Mouse (Mus musculus) liver, postnatal 0 days (tissue): ENCODE measurements at regions not wholly inside any gene's neighbourhood (a gene's known extent, or its start where the extent isn't known, plus 50 kb on each side); places are given as distances from the start of the nearest gene placed in this dataset.

Experiments used
- ATAC-seq: fragments of 200-750 bp; cut with Nextera tagmentation; 2 replicates; pipeline ENCODE4 v1.8.0; 2017; ENCODE audit warnings: mild to moderate bottlenecking, moderate library complexity
- DNase-seq: peaks from one replicate; pipeline ENCODE4 v3.0.0-alpha.2; 2016
- H3K27ac ChIP-seq: fragments of 300-500 bp; sonication (generic); 2 replicates; pipeline ENCODE4 v1.5.1; 2014; ENCODE audit warnings: antibody characterized with exemption, moderate library complexity, mild to moderate bottlenecking, low read depth
- H3K27me3 ChIP-seq: fragments of 300-500 bp; sonication (generic); 2 replicates; pipeline ENCODE4 v1.6.1; 2014; ENCODE audit warnings: low read length, control low read depth, mixed read lengths; ENCODE audit not compliant: insufficient read depth
- H3K36me3 ChIP-seq: fragments of 300-500 bp; sonication (generic); replicated peaks from 2 replicates; pipeline ENCODE4 v1.6.1; 2014; ENCODE audit warnings: mild to moderate bottlenecking, control low read depth, low read length, moderate library complexity, mixed read lengths; ENCODE audit not compliant: insufficient read depth
- H3K4me1 ChIP-seq: fragments of 300-500 bp; sonication (generic); 2 replicates; pipeline ENCODE4 v1.6.1; 2014; ENCODE audit warnings: antibody characterized with exemption, mild to moderate bottlenecking, control low read depth; ENCODE audit not compliant: insufficient read depth
- H3K4me2 ChIP-seq: fragments of 300-500 bp; sonication (generic); 2 replicates; pipeline ENCODE4 v1.6.1; 2014; ENCODE audit warnings: low read depth, mild to moderate bottlenecking, low read length, moderate library complexity, mixed read lengths
- H3K4me3 ChIP-seq: fragments of 300-500 bp; sonication (generic); 2 replicates; pipeline ENCODE4 v1.5.1; 2014; ENCODE audit warnings: low read depth, low read length
- H3K9ac ChIP-seq: fragments of 300-500 bp; sonication (generic); replicated peaks from 2 replicates; pipeline ENCODE4 v1.6.1; 2014; ENCODE audit warnings: mild to moderate bottlenecking, moderate library complexity
- H3K9me3 ChIP-seq: fragments of 300-500 bp; sonication (generic); 2 replicates; pipeline ENCODE4 v1.6.1; 2016; ENCODE audit warnings: mild to moderate bottlenecking, control low read depth, low read length, mixed read lengths
- CTCF ChIP-seq: sonication (generic); IDR thresholded peaks from 2 replicates; pipeline ENCODE4 v1.5.1; 2016; ENCODE audit warnings: antibody characterized with exemption, low read depth
- EP300 ChIP-seq: IDR thresholded peaks from 2 replicates; pipeline ENCODE4 v1.6.1; 2016; ENCODE audit warnings: antibody characterized with exemption, low read depth, mild to moderate bottlenecking
- WGBS: fragments of 180-500 bp; shearing (Covaris S2); extraction: QIAGEN DNeasy Blood & Tissue Kit; methylation state at CpG from one replicate; pipeline ENCODE4 v1.1.7; 2014; ENCODE audit not compliant: insufficient replicate concordance; 5-methylcytosine and 5-hydroxymethylcytosine counted together

GRCm38 (mm10) chr6:73401059-73401458 lies 68.4 kb downstream of the 4931417E11Rik start:
- DNase-seq (no peak), ATAC-seq (no peak)
- Histone ChIP-seq H3K9ac (no peak overlapping the region), H3K9me3 (no peaks in the 10 kb centered on the region), H3K27ac (no peak overlapping the region), H3K36me3 (no peaks in the 10 kb centered on the region), H3K4me1 (no peaks in the 10 kb centered on the region), H3K4me2 (no peak overlapping the region), H3K27me3 (no peaks in the 10 kb centered on the region), H3K4me3 (no peak overlapping the region)
- no peak for TF ChIP-seq EP300
- no peak for TF ChIP-seq CTCF
- 79% methylated on average over 2 of the region's 2 CpGs for WGBS

- no peak for ATAC-seq
- 58% methylated on average over 6 of the region's 6 CpGs for WGBS
These were observed 80.2 kb downstream of the 4931417E11Rik start for GRCm38 (mm10) chr6:73389301-73389700.

GRCm38 (mm10) chr6:73386261-73386660 lies 83.2 kb downstream of the 4931417E11Rik start:
- Histone ChIP-seq H3K9ac (no peak overlapping the region), H3K27me3 (no peaks in the 10 kb centered on the region), H3K9me3 (no peaks in the 10 kb centered on the region), H3K4me1 (no peaks in the 10 kb centered on the region), H3K4me2 (no peak overlapping the region), H3K27ac (no peak overlapping the region), H3K36me3 (no peaks in the 10 kb centered on the region), H3K4me3 (no peak overlapping the region)
- DNase-seq, result no peak
- TF ChIP-seq EP300 (no peak), CTCF (no peak)
- WGBS, result 68% methylated on average over 3 of the region's 3 CpGs
- no peak for ATAC-seq

More at GRCm38 (mm10) chr6:73389301-73389700, 80.2 kb downstream of the 4931417E11Rik start:
- Histone ChIP-seq H3K4me3 (no peak overlapping the region), H3K27ac (no peak overlapping the region), H3K9me3 (no peaks in the 10 kb centered on the region), H3K4me2 (no peak overlapping the region), H3K9ac (no peak overlapping the region), H3K36me3 (no peaks in the 10 kb centered on the region), H3K4me1 (no peaks in the 10 kb centered on the region), H3K27me3 (no peaks in the 10 kb centered on the region)
- DNase-seq, result no peak
- TF ChIP-seq CTCF (no peak), EP300 (no peak)

GRCm38 (mm10) chr6:73379825-73380224 lies 89.6 kb downstream of the 4931417E11Rik start:
- no peaks in the 10 kb centered on the region for H3K27me3 ChIP-seq
- ATAC-seq (no peak), DNase-seq (no peak)
- TF ChIP-seq EP300 (no peak), CTCF (no peak)
- H3K4me1 ChIP-seq, result no peaks in the 10 kb centered on the region
- 68% methylated on average over 5 of the region's 5 CpGs for WGBS
- H3K27ac ChIP-seq, result no peak overlapping the region
- H3K36me3 ChIP-seq, result no peaks in the 10 kb centered on the region
- no peaks in the 10 kb centered on the region for H3K9me3 ChIP-seq
- H3K4me2 ChIP-seq, result no peak overlapping the region
- H3K4me3 ChIP-seq, result no peak overlapping the region
- H3K9ac ChIP-seq, result no peak overlapping the region

- no peaks in the 10 kb centered on the region for H3K4me1 ChIP-seq
- TF ChIP-seq EP300 (no peak), CTCF (no peak)
- no peak overlapping the region for H3K4me2 ChIP-seq
- DNase-seq (no peak), ATAC-seq (no peak)
- H3K27me3 ChIP-seq, result no peaks in the 10 kb centered on the region
- no peaks in the 10 kb centered on the region for H3K36me3 ChIP-seq
- no peak overlapping the region for H3K9ac ChIP-seq
- H3K4me3 ChIP-seq, result no peak overlapping the region
- no peaks in the 10 kb centered on the region for H3K9me3 ChIP-seq
- no peak overlapping the region for H3K27ac ChIP-seq
- 78% methylated on average over 8 of the region's 8 CpGs for WGBS
These were observed 91.6 kb downstream of the 4931417E11Rik start for GRCm38 (mm10) chr6:73377884-73378283.

GRCm38 (mm10) chr6:73376291-73376690 lies 93.2 kb downstream of the 4931417E11Rik start:
- DNase-seq, result no peak
- Histone ChIP-seq H3K27ac (no peak overlapping the region), H3K36me3 (no peaks in the 10 kb centered on the region), H3K4me2 (no peak overlapping the region), H3K27me3 (no peaks in the 10 kb centered on the region), H3K9ac (no peak overlapping the region), H3K4me1 (no peaks in the 10 kb centered on the region), H3K4me3 (no peak overlapping the region), H3K9me3 (no peaks in the 10 kb centered on the region)
- 90% methylated on average over 11 of the region's 11 CpGs for WGBS
- ATAC-seq, result no peak
- TF ChIP-seq CTCF, result peak; percentile 53
- TF ChIP-seq EP300, result no peak

GRCm38 (mm10) chr6:73372901-73373300 lies 96.6 kb downstream of the 4931417E11Rik start:
- no peak for TF ChIP-seq EP300
- no peak for TF ChIP-seq CTCF
- ATAC-seq (no peak), DNase-seq (no peak)
- Histone ChIP-seq H3K27me3 (0 out of 2 replicates have a peak, but pooled peaks cover 8% of the 10 kb centered on the region), H3K4me1 (no peaks in the 10 kb centered on the region), H3K4me3 (no peak overlapping the region), H3K9me3 (no peaks in the 10 kb centered on the region), H3K9ac (no peak overlapping the region), H3K36me3 (no peaks in the 10 kb centered on the region), H3K4me2 (no peak overlapping the region), H3K27ac (no peak overlapping the region)
- WGBS, result 72% methylated on average over 5 of the region's 5 CpGs
